Mouse (Mus musculus) heart, embryonic 13.5 days (tissue): Measurements from ENCODE around the gene B230217C12Rik. TPM values are rescaled to one million over a fixed set of nuclear protein-coding genes. Genes with fewer than 3 reads are reported as not detected.

Experiments used
- ATAC-seq: fragments of 200-750 bp; cut with Nextera tagmentation; 2 replicates; pipeline ENCODE4 v1.8.0; 2017; ENCODE audit warnings: moderate TSS enrichment; ENCODE audit not compliant: insufficient number of reproducible peaks, low FRiP score, low TSS enrichment; ENCODE audit errors: extremely low read depth
- H3K27ac ChIP-seq: fragments of 300-500 bp; sonication (generic); replicated peaks from 2 replicates; pipeline ENCODE4 v1.5.1; 2015; ENCODE audit warnings: moderate library complexity, mild to moderate bottlenecking, inconsistent platforms
- H3K27me3 ChIP-seq: fragments of 300-500 bp; sonication (generic); replicated peaks from 2 replicates; pipeline ENCODE4 v1.6.1; 2015; ENCODE audit warnings: mild to moderate bottlenecking, inconsistent platforms
- H3K36me3 ChIP-seq: fragments of 300-500 bp; sonication (generic); 2 replicates; pipeline ENCODE4 v1.6.1; 2015; ENCODE audit warnings: mild to moderate bottlenecking, inconsistent platforms
- H3K4me1 ChIP-seq: fragments of 300-500 bp; sonication (generic); 2 replicates; pipeline ENCODE4 v1.6.1; 2015; ENCODE audit warnings: inconsistent platforms
- H3K4me2 ChIP-seq: fragments of 300-500 bp; sonication (generic); 2 replicates; pipeline ENCODE4 v1.6.1; 2015; ENCODE audit warnings: inconsistent platforms, mild to moderate bottlenecking, moderate library complexity
- H3K4me3 ChIP-seq: fragments of 300-500 bp; sonication (generic); 2 replicates; pipeline ENCODE4 v1.5.1; 2015; ENCODE audit warnings: moderate library complexity, mild to moderate bottlenecking, inconsistent platforms
- H3K9ac ChIP-seq: fragments of 300-500 bp; sonication (generic); 2 replicates; pipeline ENCODE4 v1.6.1; 2015; ENCODE audit warnings: inconsistent platforms, mild to moderate bottlenecking, moderate library complexity
- H3K9me3 ChIP-seq: fragments of 300-500 bp; sonication (generic); 2 replicates; pipeline ENCODE4 v1.6.1; 2016; ENCODE audit warnings: inconsistent platforms
- WGBS: fragments of 180-500 bp; shearing (Covaris S2); methylation state at CpG from one replicate; pipeline ENCODE4 v1.1.7; 2015; ENCODE audit warnings: mixed read lengths; 5-methylcytosine and 5-hydroxymethylcytosine counted together
- polyA plus RNA-seq: library from polyadenylated mRNA; unstranded; fragments of >200 nt; fragmentation: Nextera tagmentation; extraction: Ambion mirVana; gene quantifications from 2 replicates; pipeline ENCODE4 v1.2.1, GENCODE M21; 2015

B230217C12Rik gene
- 5.1 and 5.5 TPM in 2 replicates for polyA plus RNA-seq

DNA sequence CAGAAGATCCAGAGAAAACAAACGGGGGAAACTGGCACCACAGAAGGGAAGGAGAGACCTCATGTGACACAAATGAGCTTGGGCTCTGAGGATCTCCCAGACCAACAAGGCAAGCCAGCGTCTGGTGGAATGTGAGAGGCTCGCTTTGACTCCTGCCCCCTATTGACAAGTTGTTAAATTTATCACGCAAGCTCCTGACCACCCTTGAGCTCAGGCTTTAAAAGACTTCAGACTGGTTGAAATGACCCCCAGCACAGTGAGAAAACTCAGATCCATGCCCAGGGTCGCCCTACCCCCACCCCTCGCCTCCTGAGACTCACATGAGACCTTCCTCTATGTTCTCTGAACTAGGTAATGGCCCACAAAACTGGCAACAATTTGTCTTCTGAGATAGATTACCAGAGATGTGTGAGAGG, at the start of gene B230217C12Rik:
Gene B230217C12Rik, plus strand, starts transcription at position 242 of the 416 bp plus-strand sequence.
- 1% methylated on average over 6 of the region's 6 CpGs for WGBS
- peaks cover 29% of the 10 kb centered on the region for H3K4me1 ChIP-seq
- peak within 1 kb of the TSS; percentile 80 for H3K4me2 ChIP-seq
- H3K4me3 ChIP-seq = peak within 1 kb of the TSS; percentile 60
- no peaks in the 10 kb centered on the region for H3K27me3 ChIP-seq
- H3K27ac ChIP-seq = peak within 1 kb of the TSS; percentile 78
- H3K9ac ChIP-seq = peak within 1 kb of the TSS; percentile 80
- H3K36me3 ChIP-seq = peaks cover 28% of the 10 kb centered on the region
- H3K9me3 ChIP-seq = no peaks in the 10 kb centered on the region
- ATAC-seq = no peak

DNA sequence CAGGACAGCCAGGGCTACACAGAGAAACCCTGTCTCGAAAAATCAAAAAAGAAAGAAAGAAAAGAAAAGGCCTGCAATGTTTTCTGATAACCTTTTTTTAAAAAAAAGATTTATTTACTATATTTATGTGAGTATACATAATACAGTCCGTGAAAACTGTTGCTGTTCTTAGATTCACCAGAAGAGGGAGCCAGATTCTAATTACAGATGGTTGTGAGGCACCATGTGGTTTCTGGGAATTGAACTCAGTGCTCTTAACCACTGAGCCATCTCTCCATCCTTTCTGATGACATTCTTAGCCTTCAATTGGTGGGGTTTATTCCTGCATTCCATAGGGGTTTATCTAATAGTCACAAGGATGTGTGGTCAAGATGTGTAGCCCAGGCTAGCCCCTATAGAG, 47.4 kb upstream of the B230217C12Rik start:
- Histone ChIP-seq H3K9me3 (no peaks in the 10 kb centered on the region), H3K27ac (no peak overlapping the region), H3K4me3 (no peak overlapping the region), H3K27me3 (no peaks in the 10 kb centered on the region), H3K9ac (no peak overlapping the region), H3K4me2 (no peak overlapping the region), H3K36me3 (no peaks in the 10 kb centered on the region), H3K4me1 (peaks cover 6% of the 10 kb centered on the region)
- no peak for ATAC-seq
- WGBS = 7% methylated on average over 2 of the region's 2 CpGs

DNA sequence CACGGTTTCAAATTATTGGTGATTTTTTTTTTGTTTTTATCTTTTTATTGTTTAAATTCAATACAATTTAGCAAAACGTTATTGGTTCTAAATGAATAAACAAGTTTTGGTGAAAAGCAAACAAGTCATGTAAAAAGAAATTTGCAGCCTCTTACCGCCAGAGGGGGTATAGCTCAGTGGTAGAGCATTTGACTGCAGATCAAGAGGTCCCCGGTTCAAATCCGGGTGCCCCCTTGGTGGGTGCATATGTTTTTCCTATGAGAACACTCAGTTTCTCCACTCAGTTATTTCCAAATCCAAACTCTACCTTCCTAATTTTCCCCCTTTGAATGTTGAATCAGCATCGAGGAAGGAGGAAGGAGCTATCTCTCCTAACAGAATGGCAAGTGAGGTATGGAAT, 43.7 kb upstream of the B230217C12Rik start:
- Histone ChIP-seq H3K4me3 (no peak overlapping the region), H3K36me3 (no peaks in the 10 kb centered on the region), H3K9ac (no peak overlapping the region), H3K4me2 (no peak overlapping the region), H3K27me3 (no peaks in the 10 kb centered on the region), H3K9me3 (no peaks in the 10 kb centered on the region), H3K27ac (no peak overlapping the region), H3K4me1 (peaks cover 25% of the 10 kb centered on the region)
- no peak for ATAC-seq
- 4% methylated on average over 6 of the region's 6 CpGs for WGBS

DNA sequence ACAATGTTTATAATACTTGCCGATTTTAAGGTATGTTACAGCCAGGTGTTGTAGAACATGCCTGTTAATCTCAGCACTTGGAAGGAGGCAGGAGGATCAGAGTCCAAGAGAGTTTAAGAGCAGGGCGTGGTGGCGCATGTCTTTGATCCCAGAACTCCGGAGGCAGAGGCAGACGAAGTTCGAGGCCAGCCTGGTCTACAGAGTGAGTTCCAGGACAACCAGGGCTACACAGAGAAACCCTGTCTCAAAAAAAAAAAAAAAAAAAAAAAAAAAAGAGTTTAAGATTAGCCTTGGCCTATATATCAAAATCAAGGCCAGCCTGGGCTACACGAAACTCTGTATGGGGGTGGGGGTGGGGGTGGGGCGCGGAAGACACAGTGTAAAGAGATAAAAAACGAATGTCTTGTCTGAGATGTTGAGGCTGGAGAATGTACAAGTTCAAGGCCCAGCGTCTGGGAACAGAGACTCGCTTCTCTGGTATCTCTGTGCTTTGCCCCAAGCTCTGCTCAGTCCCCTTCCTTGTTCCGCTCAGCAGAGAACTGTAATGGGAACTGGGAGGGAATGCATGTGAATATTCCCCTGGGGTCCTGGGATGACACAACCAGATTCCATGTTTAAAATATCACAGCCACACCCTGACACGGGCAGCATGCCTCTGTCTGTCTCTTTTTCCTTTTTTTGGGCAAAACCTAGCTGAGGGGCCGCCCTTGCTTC, 43.1 kb upstream of the B230217C12Rik start:
- Histone ChIP-seq H3K27ac (no peak overlapping the region), H3K9ac (no peak overlapping the region; the same call in 1 of the 2 replicates), H3K9me3 (no peaks in the 10 kb centered on the region), H3K36me3 (no peaks in the 10 kb centered on the region), H3K4me1 (peaks cover 31% of the 10 kb centered on the region), H3K27me3 (no peaks in the 10 kb centered on the region), H3K4me2 (peak overlapping the region; percentile 82), H3K4me3 (no peak overlapping the region)
- WGBS = 54% methylated on average over 15 of the region's 15 CpGs
- ATAC-seq = no peak

DNA sequence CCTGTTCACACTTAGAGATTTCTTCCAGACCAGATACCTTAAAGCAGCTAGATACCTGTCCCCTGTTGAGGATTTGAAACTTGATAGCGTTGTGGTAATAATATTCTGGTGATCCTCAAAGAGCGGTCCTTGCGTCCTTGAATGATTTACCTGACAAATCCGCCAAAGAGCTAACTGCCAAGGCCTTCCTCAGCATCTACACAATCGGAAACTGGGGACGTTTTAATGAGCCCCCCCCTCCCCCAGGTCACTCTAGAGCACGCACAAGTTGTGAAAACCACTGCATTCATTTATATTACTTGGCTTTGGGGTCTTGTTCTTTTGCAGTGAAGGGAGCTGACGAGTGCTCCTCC, 42.5 kb upstream of the B230217C12Rik start:
- Histone ChIP-seq H3K9ac (peak overlapping the region; percentile 40; the same call in 1 of the 2 replicates), H3K9me3 (no peaks in the 10 kb centered on the region), H3K4me1 (peaks cover 37% of the 10 kb centered on the region), H3K4me3 (peak overlapping the region; percentile 97), H3K4me2 (peak overlapping the region; percentile 82), H3K27me3 (no peaks in the 10 kb centered on the region), H3K36me3 (no peaks in the 10 kb centered on the region), H3K27ac (no peak overlapping the region)
- WGBS = 43% methylated on average over 8 of the region's 8 CpGs
- no peak for ATAC-seq

DNA sequence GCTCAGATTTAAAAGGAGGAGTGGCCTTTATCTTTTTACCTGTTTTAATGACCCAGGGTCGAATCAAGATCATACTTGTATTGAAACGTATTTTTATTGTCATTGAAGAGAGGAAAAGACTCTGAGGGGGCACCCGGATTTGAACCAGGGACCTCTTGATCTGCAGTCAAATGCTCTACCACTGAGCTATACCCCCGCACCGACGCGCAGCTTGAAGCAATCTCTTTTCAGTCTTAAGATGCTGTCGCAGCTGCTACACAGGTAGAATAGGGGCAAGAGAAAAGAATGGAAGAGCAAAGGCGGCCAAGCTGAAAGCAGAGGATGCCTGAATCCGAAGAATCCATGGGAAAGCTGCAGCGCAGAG, 41.8 kb upstream of the B230217C12Rik start, which contains the start of gene Lasp1:
Gene Lasp1, plus strand, starts transcription at position 219 of the 364 bp plus-strand sequence.
- H3K9ac ChIP-seq = peak within 1 kb of the TSS; percentile 97
- peaks cover 44% of the 10 kb centered on the region for H3K4me1 ChIP-seq
- H3K36me3 ChIP-seq = no peaks in the 10 kb centered on the region
- no peaks in the 10 kb centered on the region for H3K27me3 ChIP-seq
- H3K27ac ChIP-seq = peak within 1 kb of the TSS; percentile 98
- H3K4me3 ChIP-seq = peak within 1 kb of the TSS; percentile 97
- H3K9me3 ChIP-seq = no peaks in the 10 kb centered on the region
- WGBS = under 1% methylated on average over 11 of the region's 11 CpGs
- no peak for ATAC-seq
- H3K4me2 ChIP-seq = peak within 1 kb of the TSS; percentile 82

DNA sequence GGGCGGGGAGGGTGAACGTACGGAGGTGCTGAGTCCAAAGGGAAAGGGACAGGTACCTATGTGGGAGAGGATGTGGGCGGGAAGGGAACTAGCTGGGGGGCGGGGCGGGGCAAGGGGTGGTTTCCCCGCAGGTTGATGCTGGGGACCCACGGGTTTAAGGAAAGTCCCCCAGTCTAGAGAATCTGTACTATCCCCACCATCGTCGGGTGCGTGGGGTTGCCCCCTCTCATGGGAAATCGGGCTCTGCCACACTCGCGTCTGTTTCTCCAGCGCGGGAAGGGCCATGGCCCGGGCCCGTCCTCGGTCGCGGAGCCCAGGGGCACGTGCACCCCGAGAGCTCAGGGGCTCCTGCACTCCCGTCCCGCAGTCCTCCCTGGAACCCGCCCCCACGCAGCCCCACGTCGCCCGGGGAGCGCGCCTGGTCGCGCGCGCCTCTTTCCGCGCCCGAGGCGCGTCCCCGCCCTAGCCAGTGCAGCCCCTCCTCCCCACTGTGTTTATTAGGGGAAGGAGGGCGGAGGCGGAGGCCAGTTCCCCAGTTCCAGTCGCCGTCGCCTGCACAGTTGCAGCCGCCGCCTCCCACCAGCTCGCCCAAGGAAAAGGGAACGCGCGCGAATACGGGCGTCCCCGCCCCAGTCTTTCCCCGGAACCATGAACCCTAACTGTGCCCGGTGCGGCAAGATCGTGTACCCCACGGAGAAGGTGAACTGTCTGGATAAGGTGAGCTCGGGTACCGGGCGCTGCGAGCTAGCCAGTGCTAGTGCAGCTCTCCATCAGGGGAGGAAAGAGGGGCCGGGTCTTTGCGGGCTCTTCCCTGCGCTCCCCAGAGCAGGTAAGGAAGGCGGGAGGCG, 41.2 kb upstream of the B230217C12Rik start:
- H3K4me2 ChIP-seq = peak overlapping the region; percentile 82
- peak overlapping the region; percentile 97 for H3K4me3 ChIP-seq
- no peaks in the 10 kb centered on the region for H3K36me3 ChIP-seq
- peak overlapping the region; percentile 98 for H3K27ac ChIP-seq
- no peaks in the 10 kb centered on the region for H3K9me3 ChIP-seq
- peak; percentile 72 for ATAC-seq
- peak overlapping the region; percentile 97 for H3K9ac ChIP-seq
- no peaks in the 10 kb centered on the region for H3K27me3 ChIP-seq
- 0% methylated on average over 69 of the region's 71 CpGs for WGBS
- peaks cover 50% of the 10 kb centered on the region for H3K4me1 ChIP-seq

DNA sequence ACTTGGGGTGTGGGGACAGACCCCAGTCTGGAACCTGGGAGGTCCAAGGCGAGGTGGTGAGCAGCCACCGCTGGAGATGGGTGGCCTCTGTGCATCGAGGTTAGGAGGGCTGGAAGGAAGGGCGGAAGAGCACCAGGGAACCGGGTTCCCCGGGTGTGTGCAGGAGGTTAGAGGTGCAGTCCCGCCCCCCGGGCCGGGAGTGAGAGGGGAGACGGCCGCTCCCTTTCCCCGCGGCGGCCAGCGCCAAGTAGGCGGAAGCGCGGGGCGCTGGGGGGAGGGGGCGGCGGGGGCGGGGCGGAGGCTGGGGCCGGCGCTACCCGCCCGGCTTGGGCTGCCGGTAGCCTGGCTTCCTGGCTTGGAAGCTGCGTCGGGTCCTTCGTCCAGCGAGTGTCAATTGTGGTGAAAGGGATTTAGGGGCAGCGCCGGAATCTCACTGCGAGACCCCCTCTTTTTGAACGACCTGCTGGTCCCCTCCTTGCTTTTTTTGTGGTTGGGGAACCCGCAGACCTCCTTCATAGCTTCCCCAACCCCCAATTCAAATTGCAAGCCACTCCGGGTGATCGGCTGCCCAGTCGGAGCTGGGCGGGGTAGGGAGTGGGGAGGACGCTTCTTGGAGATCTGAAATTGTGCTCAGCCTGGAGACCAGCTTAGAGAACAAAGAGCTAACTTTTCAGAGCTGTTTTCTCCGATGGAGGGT, 40.4 kb upstream of the B230217C12Rik start:
- peak overlapping the region; percentile 98 for H3K27ac ChIP-seq
- peak overlapping the region; percentile 82 for H3K4me2 ChIP-seq
- peak overlapping the region; percentile 97 for H3K4me3 ChIP-seq
- H3K36me3 ChIP-seq = no peaks in the 10 kb centered on the region
- ATAC-seq = peak; percentile 40; the same call in 1 of the 2 replicates
- H3K27me3 ChIP-seq = no peaks in the 10 kb centered on the region
- peaks cover 57% of the 10 kb centered on the region for H3K4me1 ChIP-seq
- peak overlapping the region; percentile 97 for H3K9ac ChIP-seq
- no peaks in the 10 kb centered on the region for H3K9me3 ChIP-seq
- under 1% methylated on average over 30 of the region's 43 CpGs for WGBS

DNA sequence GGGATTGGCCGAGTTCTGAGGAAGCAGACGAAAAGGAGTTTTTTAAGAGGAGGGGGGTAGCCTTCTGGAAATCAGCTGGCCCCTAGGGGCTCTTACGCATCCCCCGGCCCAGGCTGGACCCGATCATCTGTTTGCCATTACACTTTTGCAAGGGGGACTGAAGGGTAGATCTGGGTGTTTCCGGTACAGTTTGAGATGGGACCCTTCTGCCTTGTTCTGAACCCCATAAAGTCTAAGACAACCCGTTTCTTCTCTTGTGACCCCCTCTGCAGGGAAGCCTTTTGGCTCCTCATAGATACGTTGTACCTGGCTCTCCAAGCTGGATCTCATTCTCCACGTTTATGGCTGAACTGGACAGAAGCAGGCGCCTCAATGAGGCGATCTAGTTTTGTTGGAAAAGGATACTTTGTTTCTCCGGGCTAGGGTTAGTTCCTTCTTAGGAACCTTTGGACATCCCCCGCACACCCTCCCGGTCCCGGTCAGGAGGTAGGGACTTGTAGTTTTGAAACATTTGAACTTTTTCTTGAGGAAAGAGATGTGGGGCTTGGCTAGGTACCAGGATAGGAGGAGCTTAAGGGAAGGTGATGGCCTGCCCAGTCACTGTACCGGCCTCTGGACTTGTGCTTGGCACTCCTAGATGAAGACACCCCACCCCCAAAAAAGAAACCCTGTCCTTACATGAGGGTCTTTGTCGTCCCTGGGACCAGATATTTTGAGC, 39.7 kb upstream of the B230217C12Rik start:
- Histone ChIP-seq H3K27ac (peak overlapping the region; percentile 98), H3K4me3 (peak overlapping the region; percentile 97), H3K9ac (peak overlapping the region; percentile 97), H3K4me2 (peak overlapping the region; percentile 82), H3K9me3 (no peaks in the 10 kb centered on the region), H3K4me1 (peaks cover 64% of the 10 kb centered on the region), H3K36me3 (no peaks in the 10 kb centered on the region), H3K27me3 (no peaks in the 10 kb centered on the region)
- 6% methylated on average over 17 of the region's 17 CpGs for WGBS
- no peak for ATAC-seq

DNA sequence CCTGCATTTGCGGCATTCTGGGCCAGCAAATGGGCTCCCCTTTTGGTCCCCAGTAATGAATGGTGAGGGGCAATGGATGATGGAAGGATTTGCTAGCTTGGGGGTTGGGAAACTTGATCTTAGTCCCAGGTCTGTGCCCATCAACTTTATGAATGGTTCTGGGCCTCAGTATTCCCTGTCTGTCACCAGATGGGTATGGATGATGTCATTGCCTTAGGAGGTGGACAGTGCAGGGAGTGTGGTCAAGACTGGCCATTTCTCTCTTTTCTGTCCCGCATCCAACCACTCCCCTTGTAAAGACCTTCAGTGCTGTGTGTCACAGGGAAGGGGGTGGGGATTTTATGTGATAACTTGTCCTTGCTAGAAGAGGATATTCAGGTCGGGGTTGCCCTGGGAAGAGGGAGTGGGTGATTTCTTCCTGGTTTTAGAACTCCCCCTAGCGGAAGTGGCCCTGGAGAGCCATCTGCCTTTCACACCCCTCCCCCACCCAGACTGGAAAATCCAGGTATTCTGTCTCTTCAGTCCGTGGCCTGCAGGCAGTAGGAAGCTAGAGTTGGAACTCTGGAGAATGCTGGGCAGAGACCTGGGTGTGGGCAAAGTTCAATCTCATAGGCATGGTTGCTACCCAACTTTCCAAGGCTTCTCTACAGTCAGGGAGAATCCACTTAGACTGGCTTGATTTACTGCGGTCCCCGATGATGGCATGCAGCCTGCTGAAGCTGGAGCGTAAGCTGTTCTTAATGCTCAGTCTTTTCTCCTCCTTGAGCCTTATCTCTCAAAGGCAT, 39.0 kb upstream of the B230217C12Rik start:
- 20% methylated on average over 8 of the region's 8 CpGs for WGBS
- Histone ChIP-seq H3K27me3 (no peaks in the 10 kb centered on the region), H3K4me3 (peak overlapping the region; percentile 97), H3K9me3 (no peaks in the 10 kb centered on the region), H3K4me1 (peaks cover 72% of the 10 kb centered on the region), H3K9ac (peak overlapping the region; percentile 97), H3K27ac (peak overlapping the region; percentile 98), H3K4me2 (peak overlapping the region; percentile 82), H3K36me3 (no peaks in the 10 kb centered on the region)
- no peak for ATAC-seq
